Mouse (Mus musculus) CH12.LX (cell line): ENCODE results near the gene Ctsw. TPM values are rescaled to one million over a fixed set of nuclear protein-coding genes. Genes with fewer than 3 reads are reported as not detected.

Source experiments
- DNase-seq: peaks from one replicate; pipeline ENCODE4 v3.0.0-alpha.2; 2013; ENCODE audit errors: extremely low read depth
- H3K27ac ChIP-seq: 2 replicates; pipeline ENCODE4 v1.5.1; 2012; ENCODE audit warnings: low read depth, mild to moderate bottlenecking, control low read depth, moderate library complexity; ENCODE audit not compliant: insufficient read depth
- H3K27me3 ChIP-seq: replicated peaks from 2 replicates; pipeline ENCODE3; 2012; ENCODE audit warnings: inconsistent platforms
- H3K36me3 ChIP-seq, 2 experiments: replicated peaks in 1 of 2; 2 replicates each; pipeline versions ENCODE3 to v1.6.1; 2012; ENCODE audit warnings: inconsistent platforms in 1 of 2, low read length in 1 of 2, mild to moderate bottlenecking in 1 of 2, mixed read lengths in 1 of 2, moderate library complexity in 1 of 2; ENCODE audit not compliant: control insufficient read depth in 1 of 2, insufficient read depth in 1 of 2
- H3K4me1 ChIP-seq, 2 experiments: 2 replicates each; pipeline ENCODE4 v1.6.1; 2012; ENCODE audit warnings: inconsistent platforms in 1 of 2, moderate library complexity in 1 of 2; ENCODE audit not compliant: insufficient read depth in 2 of 2, control insufficient read depth in 1 of 2
- H3K4me2 ChIP-seq: 2 replicates; pipeline ENCODE4 v1.6.1; 2012; ENCODE audit warnings: low read depth, mild to moderate bottlenecking, control low read depth; ENCODE audit not compliant: poor library complexity, insufficient read depth, severe bottlenecking
- H3K4me3 ChIP-seq, 3 experiments: fragments of 150-350 bp in 1 of 3; sonication (generic) in 1 of 3; replicated peaks in 1 of 3; 2 replicates each; pipeline versions ENCODE3 to v1.5.1; 2011 to 2012; ENCODE audit warnings: low read depth in 2 of 3, low read length in 2 of 3, mild to moderate bottlenecking in 2 of 3, moderate library complexity in 2 of 3, control low read depth in 1 of 3, improper control_type of control experiment in 1 of 3, inconsistent platforms in 1 of 3, mixed read lengths in 1 of 3; ENCODE audit not compliant: poor library complexity in 1 of 3
- H3K79me2 ChIP-seq: replicated peaks from 2 replicates; pipeline ENCODE4 v1.6.1; 2012; ENCODE audit warnings: mild to moderate bottlenecking, moderate library complexity; ENCODE audit not compliant: control insufficient read depth, poor library complexity, insufficient read depth, severe bottlenecking; ENCODE audit errors: extremely low read depth
- H3K9ac ChIP-seq: 2 replicates; pipeline ENCODE4 v1.6.1; 2012; ENCODE audit warnings: low read depth, mild to moderate bottlenecking, control low read depth, moderate library complexity; ENCODE audit not compliant: insufficient read depth
- H3K9me3 ChIP-seq: replicated peaks from 2 replicates; pipeline ENCODE3; 2012; ENCODE audit warnings: low read length, inconsistent platforms, mixed read lengths
- BHLHE40 ChIP-seq: IDR thresholded peaks from 2 replicates; pipeline ENCODE4 v1.6.1; 2011; ENCODE audit warnings: mild to moderate bottlenecking, low read depth, low read length, improper control_type of control experiment
- CHD1 ChIP-seq: IDR thresholded peaks from 2 replicates; pipeline ENCODE4 v1.6.1; 2012; ENCODE audit warnings: low read depth, low read length, improper control_type of control experiment, inconsistent platforms
- CHD2 ChIP-seq: IDR thresholded peaks from 2 replicates; pipeline ENCODE4 v1.6.1; 2011; ENCODE audit warnings: low read length, improper control_type of control experiment
- CTCF ChIP-seq, 2 experiments: IDR thresholded peaks in 1 of 2; conservative IDR thresholded peaks in 1 of 2; 2 replicates each; pipeline ENCODE4 v1.5.1; 2011 to 2012; ENCODE audit warnings: low read depth in 2 of 2, low read length in 2 of 2, improper control_type of control experiment in 1 of 2, inconsistent platforms in 1 of 2, mild to moderate bottlenecking in 1 of 2, moderate library complexity in 1 of 2
- E2F4 ChIP-seq: IDR thresholded peaks from 2 replicates; pipeline ENCODE4 v1.6.1; 2011; ENCODE audit warnings: low read depth, low read length, improper control_type of control experiment; ENCODE audit not compliant: insufficient replicate concordance
- ELF1 ChIP-seq: IDR thresholded peaks from 2 replicates; pipeline ENCODE4 v1.6.1; 2014; ENCODE audit warnings: low read depth, mild to moderate bottlenecking, inconsistent platforms, low read length, improper control_type of control experiment
- EP300 ChIP-seq: IDR thresholded peaks from 2 replicates; pipeline ENCODE4 v1.6.1; 2011; ENCODE audit warnings: low read length, improper control_type of control experiment
- GABPA ChIP-seq: IDR thresholded peaks from 2 replicates; pipeline ENCODE4 v1.6.1; 2012; ENCODE audit warnings: low read depth, low read length, improper control_type of control experiment, inconsistent platforms; ENCODE audit not compliant: insufficient replicate concordance
- HCFC1 ChIP-seq: IDR thresholded peaks from 2 replicates; pipeline ENCODE4 v1.6.1; 2012; ENCODE audit warnings: low read depth, mild to moderate bottlenecking, inconsistent platforms, low read length, improper control_type of control experiment
- IRF4 ChIP-seq: IDR thresholded peaks from 2 replicates; pipeline ENCODE4 v1.6.1; 2014; ENCODE audit warnings: low read depth, mild to moderate bottlenecking, inconsistent platforms, low read length, improper control_type of control experiment
- JUN ChIP-seq: IDR thresholded peaks from 2 replicates; pipeline ENCODE4 v1.6.1; 2011; ENCODE audit warnings: low read depth, mild to moderate bottlenecking, low read length, improper control_type of control experiment, moderate library complexity; ENCODE audit not compliant: insufficient read depth
- JUND ChIP-seq: conservative IDR thresholded peaks from 2 replicates; pipeline ENCODE4 v1.6.1; 2011; ENCODE audit warnings: low read depth, low read length, improper control_type of control experiment
- KAT2A ChIP-seq: IDR thresholded peaks from 2 replicates; pipeline ENCODE4 v1.6.1; 2012; ENCODE audit warnings: low read length, improper control_type of control experiment, inconsistent platforms; ENCODE audit not compliant: insufficient replicate concordance
- MAFK ChIP-seq: IDR thresholded peaks from 2 replicates; pipeline ENCODE4 v1.6.1; 2011; ENCODE audit warnings: low read length, improper control_type of control experiment; ENCODE audit not compliant: insufficient replicate concordance
- MAX ChIP-seq: IDR thresholded peaks from 2 replicates; pipeline ENCODE4 v1.6.1; 2011; ENCODE audit warnings: low read length, improper control_type of control experiment
- MAZ ChIP-seq: IDR thresholded peaks from 2 replicates; pipeline ENCODE4 v1.6.1; 2012; ENCODE audit warnings: low read depth, mild to moderate bottlenecking, inconsistent platforms, low read length, improper control_type of control experiment, moderate library complexity
- MEF2A ChIP-seq: IDR thresholded peaks from 2 replicates; pipeline ENCODE4 v1.6.1; 2014; ENCODE audit warnings: low read depth, mild to moderate bottlenecking, inconsistent platforms, low read length, improper control_type of control experiment, borderline replicate concordance
- MXI1 ChIP-seq: IDR thresholded peaks from 2 replicates; pipeline ENCODE4 v1.6.1; 2011; ENCODE audit warnings: mild to moderate bottlenecking, low read depth, low read length, improper control_type of control experiment
- MYC ChIP-seq: IDR thresholded peaks from 2 replicates; pipeline ENCODE4 v1.6.1; 2011; ENCODE audit warnings: low read depth, mild to moderate bottlenecking, improper control_type of control experiment, low read length
- NELFE ChIP-seq: IDR thresholded peaks from 2 replicates; pipeline ENCODE4 v1.6.1; 2011; ENCODE audit warnings: low read depth, low read length, improper control_type of control experiment
- NRF1 ChIP-seq: IDR thresholded peaks from 2 replicates; pipeline ENCODE4 v1.6.1; 2014; ENCODE audit warnings: low read depth, mild to moderate bottlenecking, inconsistent platforms, low read length, improper control_type of control experiment, moderate library complexity
- PAX5 ChIP-seq: IDR thresholded peaks from 2 replicates; pipeline ENCODE4 v1.6.1; 2012; ENCODE audit warnings: low read length, inconsistent platforms, mixed read lengths
- POLR2A ChIP-seq: IDR thresholded peaks from 2 replicates; pipeline ENCODE4 v1.6.1; 2011; ENCODE audit warnings: low read depth, mild to moderate bottlenecking, improper control_type of control experiment, low read length
- POLR2AphosphoS2 ChIP-seq: IDR thresholded peaks from 2 replicates; pipeline ENCODE4 v1.6.1; 2011; ENCODE audit warnings: low read depth, low read length, improper control_type of control experiment
- RAD21 ChIP-seq: IDR thresholded peaks from 2 replicates; pipeline ENCODE4 v1.6.1; 2011; ENCODE audit warnings: low read depth, mild to moderate bottlenecking, low read length, improper control_type of control experiment, moderate library complexity
- RCOR1 ChIP-seq: conservative IDR thresholded peaks from 2 replicates; pipeline ENCODE4 v1.6.1; 2012; ENCODE audit warnings: low read depth, mild to moderate bottlenecking, inconsistent platforms, low read length, improper control_type of control experiment
- SIN3A ChIP-seq: IDR thresholded peaks from 2 replicates; pipeline ENCODE4 v1.6.1; 2012; ENCODE audit warnings: low read length, improper control_type of control experiment, inconsistent platforms
- SMC3 ChIP-seq: IDR thresholded peaks from 2 replicates; pipeline ENCODE4 v1.6.1; 2011; ENCODE audit warnings: low read depth, low read length, improper control_type of control experiment
- TBP ChIP-seq: conservative IDR thresholded peaks from 2 replicates; pipeline ENCODE4 v1.6.1; 2011; ENCODE audit warnings: low read depth, low read length, improper control_type of control experiment
- TCF12 ChIP-seq: IDR thresholded peaks from 2 replicates; pipeline ENCODE4 v1.6.1; 2014; ENCODE audit warnings: low read depth, mild to moderate bottlenecking, inconsistent platforms, low read length, improper control_type of control experiment
- UBTF ChIP-seq: IDR thresholded peaks from 2 replicates; pipeline ENCODE4 v1.6.1; 2012; ENCODE audit warnings: low read depth, mild to moderate bottlenecking, inconsistent platforms, low read length, improper control_type of control experiment, moderate library complexity
- USF1 ChIP-seq: IDR thresholded peaks from 2 replicates; pipeline ENCODE4 v1.6.1; 2014; ENCODE audit warnings: low read depth, mild to moderate bottlenecking, inconsistent platforms, low read length, improper control_type of control experiment
- USF2 ChIP-seq: conservative IDR thresholded peaks from 2 replicates; pipeline ENCODE4 v1.6.1; 2011; ENCODE audit warnings: low read depth, low read length, improper control_type of control experiment
- ZC3H11A ChIP-seq: IDR thresholded peaks from 2 replicates; pipeline ENCODE4 v1.6.1; 2012; ENCODE audit warnings: low read depth, mild to moderate bottlenecking, inconsistent platforms, low read length, improper control_type of control experiment
- ZKSCAN1 ChIP-seq: IDR thresholded peaks from 2 replicates; pipeline ENCODE4 v1.6.1; 2012; ENCODE audit warnings: low read depth, inconsistent platforms, low read length, improper control_type of control experiment, borderline replicate concordance
- ZMIZ1 ChIP-seq: IDR thresholded peaks from 2 replicates; pipeline ENCODE4 v1.6.1; 2012; ENCODE audit warnings: low read depth, mild to moderate bottlenecking, inconsistent platforms, low read length, improper control_type of control experiment
- ZNF384 ChIP-seq: IDR thresholded peaks from 2 replicates; pipeline ENCODE4 v1.6.1; 2012; ENCODE audit warnings: low read depth, low read length, improper control_type of control experiment, inconsistent platforms
- dilution Hi-C: fragments of 300-500 bp; cut with MboI; formaldehyde crosslinking; loops from 2 replicates; pipeline ENCODE4 v1.14.3; 2020; ENCODE audit warnings: low sequenced_read_pairs; ENCODE audit not compliant: extremely low pct_unique_long_range_greater_than_20kb, extremely low pct_ligation_motif_present
- in situ Hi-C: fragments of 300-500 bp; cut with MboI; formaldehyde crosslinking; loops from 3 replicates; pipeline ENCODE4 v1.14.3; 2019; ENCODE audit warnings: low sequenced_read_pairs, low pct_ligation_motif_present, low pct_unique_long_range_greater_than_20kb, mixed read lengths
- polyA plus RNA-seq: library from polyadenylated mRNA; unstranded; fragments of >175 nt; gene quantifications from 2 replicates; pipeline ENCODE4 v1.2.1, GENCODE M21; 2012; ENCODE audit warnings: low read depth; ENCODE audit not compliant: insufficient read length
- total RNA-seq, 2 experiments: library from RNA; depleted of rRNA; stranded (reverse); fragments of 300-350 nt in 1 of 2; fragments of >200 nt in 1 of 2; gene quantifications; 2 replicates each; pipeline ENCODE4 v1.2.3; 2012 to 2014

The Ctsw gene
- total and polyA plus RNA-seq, 3 experiments: 0.23 to 1.1 (median 0.38) TPM

DNA sequence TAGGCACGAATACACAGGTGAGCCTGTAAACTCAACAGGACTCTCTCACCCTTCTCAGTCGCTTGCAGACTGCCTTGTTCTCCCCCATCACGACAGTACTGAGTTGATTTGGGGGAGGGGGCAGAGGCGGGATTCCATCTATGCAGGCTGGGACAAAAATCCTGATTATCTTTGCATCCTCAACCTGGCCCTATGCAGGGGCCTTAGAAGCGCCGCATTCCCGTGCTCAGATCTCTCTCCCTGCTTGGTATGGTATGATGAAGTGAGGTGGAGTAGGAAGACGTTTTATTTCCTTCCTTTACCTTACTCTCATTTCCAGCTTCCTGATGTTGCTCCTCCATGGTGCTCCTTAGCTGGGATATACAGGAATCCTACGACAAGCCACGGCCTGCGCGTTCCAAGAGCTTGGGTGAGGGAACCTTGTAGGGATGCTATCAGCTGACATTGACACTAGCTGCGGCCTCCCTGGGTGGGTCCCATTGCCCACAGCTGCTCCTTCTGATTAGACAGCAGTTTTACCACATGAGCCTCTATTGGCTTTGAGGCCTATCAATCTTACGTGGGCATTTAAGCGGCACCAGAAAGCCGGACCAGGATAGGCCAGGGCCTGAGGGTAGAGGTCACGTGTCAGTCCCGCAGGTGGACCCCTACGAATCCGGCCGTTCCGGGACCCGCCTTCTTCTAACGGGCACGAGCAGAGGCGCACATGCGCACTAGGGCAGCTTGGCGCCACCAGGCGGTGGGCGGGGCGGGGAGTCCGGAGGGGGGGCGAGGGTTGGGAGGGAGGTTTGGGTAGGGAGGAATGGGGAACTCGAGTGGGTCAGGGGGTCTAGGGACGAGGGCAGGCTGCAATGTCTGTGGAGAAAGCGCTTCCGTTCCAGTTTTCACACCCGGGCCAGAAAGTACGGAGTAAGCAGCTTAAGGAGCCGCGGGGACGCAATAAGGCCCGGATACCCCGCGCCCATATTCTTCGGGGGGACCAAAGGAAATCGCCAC lies 42.0 kb upstream of the Ctsw start, which contains the start of gene Snx32:
Snx32 (minus strand) TSS at position 508 of the 996 bp plus-strand sequence.
- peaks cover 3% of the 10 kb centered on the region for H3K27me3 ChIP-seq
- H3K27ac ChIP-seq: no peak within 1 kb of the TSS
- no peaks in the 10 kb centered on the region for H3K79me2 ChIP-seq
- peak within 1 kb of the TSS; percentile 89 for H3K4me2 ChIP-seq
- DNase-seq: peak; percentile 99
- H3K9ac ChIP-seq: peak within 1 kb of the TSS; percentile 72
- H3K4me1 ChIP-seq: peaks cover 6 to 31% of the 10 kb centered on the region in 2 experiments
- H3K9me3 ChIP-seq: no peaks in the 10 kb centered on the region
- peak within 1 kb of the TSS; percentile 63 to 79 (median 72) for H3K4me3 ChIP-seq
- H3K36me3 ChIP-seq: no peaks in the 10 kb centered on the region
- dilution Hi-C loops (no loop called here), in situ Hi-C loops (no loop called here)
- peak; percentile 71 for TF ChIP-seq MXI1
- peak; percentile 96 for TF ChIP-seq USF1
- peak; percentile 48; the same call in 1 of the 2 replicates for TF ChIP-seq ZMIZ1
- TF ChIP-seq MAX: peak; percentile 98
- TF ChIP-seq PAX5: no peak
- peak; percentile 89 for TF ChIP-seq MAFK
- no peak for TF ChIP-seq KAT2A
- TF ChIP-seq RAD21: no peak
- no peak for TF ChIP-seq RCOR1
- TF ChIP-seq SMC3: no peak
- TF ChIP-seq MYC: peak; percentile 37; the same call in 1 of the 2 replicates
- TF ChIP-seq IRF4: no peak; the same call in 1 of the 2 replicates
- TF ChIP-seq HCFC1: peak; percentile 67
- peak; percentile 51; the same call in 1 of the 2 replicates for TF ChIP-seq POLR2A
- TF ChIP-seq UBTF: no peak
- no peak for TF ChIP-seq E2F4
- peak; percentile 80 for TF ChIP-seq ELF1
- no peak for TF ChIP-seq GABPA
- peak; percentile 91 for TF ChIP-seq BHLHE40
- TF ChIP-seq SIN3A: peak; percentile 99
- no peak for TF ChIP-seq ZKSCAN1
- TF ChIP-seq CTCF (conservative IDR thresholded peaks at IDR 0.05 in 1 of 2, IDR thresholded peaks at IDR 0.05 in 1 of 2; ENCODE audit: low read depth in 2 of 2, low read length in 2 of 2): peak in 1 of 2 experiments; percentile 14; a peak in 1 of 4 replicates
- no peak; the same call in 1 of the 2 replicates for TF ChIP-seq NELFE
- no peak for TF ChIP-seq EP300
- peak; percentile 65; the same call in 1 of the 2 replicates for TF ChIP-seq CHD1
- peak; percentile 96 for TF ChIP-seq TBP
- no peak for TF ChIP-seq POLR2AphosphoS2
- peak; percentile 87 for TF ChIP-seq NRF1
- TF ChIP-seq TCF12: no peak
- peak; percentile 8; the same call in 1 of the 2 replicates for TF ChIP-seq MAZ
- no peak for TF ChIP-seq JUN
- TF ChIP-seq JUND: no peak
- TF ChIP-seq MEF2A: 0 out of 2 replicates have a peak, but pooled peaks have one; percentile 28
- TF ChIP-seq CHD2: peak; percentile 96
- TF ChIP-seq ZC3H11A: no peak
- TF ChIP-seq USF2: peak; percentile 95
- no peak for TF ChIP-seq ZNF384
